In genomic region chr3:89132285-89133062, GRCm38 (mm10) we compare ENCODE assay signal across 9 mouse cellular contexts. TPM values are rescaled to one million over a fixed set of nuclear protein-coding genes. Genes with fewer than 3 reads are reported as not detected.
DNase-seq lines count a peak whose midpoint lies in the region; ATAC-seq and TF ChIP-seq lines count a peak whose summit lies in the region.
"Had no signal": no experiment of that assay in that cellular context is flagged by ENCODE, and none has a peak within 500 bp of the region (broad histone marks: within the 10 kb centered on the region; RNA-seq: fewer than 3 reads in every experiment).

No protein-coding gene starts in this region.

- no peaks in the 10 kb centered on the region for H3K4me1 ChIP-seq in cortical plate, adult 2 months (ENCODE audit: control insufficient read depth, insufficient read depth, low read length)
- peaks cover 7% of the 10 kb centered on the region; the same call in 1 of the 2 replicates for H3K4me1 ChIP-seq in heart, postnatal 0 days (ENCODE audit: control insufficient read depth, insufficient read depth)
- no peaks in the 10 kb centered on the region for H3K4me1 ChIP-seq in lung, postnatal 0 days (ENCODE audit: insufficient read depth, low read depth, low read length)

- TF ChIP-seq CTCF in cortical plate, adult 2 months (IDR thresholded peaks at IDR 0.05; ENCODE audit: extremely low read depth, insufficient read depth, low read length), result peak; percentile 41
- TF ChIP-seq CTCF in heart, postnatal 0 days (IDR thresholded peaks at IDR 0.05; ENCODE audit: low read depth), result peak; percentile 45
- TF ChIP-seq CTCF in lung, postnatal 0 days (IDR thresholded peaks at IDR 0.05), result peak; percentile 67

- H3K27me3 ChIP-seq in heart, postnatal 0 days (ENCODE audit: control insufficient read depth, insufficient read depth, low read length), result peaks cover 10% of the 10 kb centered on the region; the same call in 1 of the 2 replicates
- H3K27me3 ChIP-seq in lung, postnatal 0 days (replicated peaks; ENCODE audit: insufficient read depth, low read length), result no peaks in the 10 kb centered on the region

- TF ChIP-seq EP300 in heart, postnatal 0 days (IDR thresholded peaks at IDR 0.05; ENCODE audit: low read depth), result no peak
- TF ChIP-seq EP300 in lung, postnatal 0 days (IDR thresholded peaks at IDR 0.05), result no peak

- TF ChIP-seq POLR2A in cortical plate, adult 2 months (IDR thresholded peaks at IDR 0.05; ENCODE audit: extremely low read depth, insufficient read depth, low read length), result no peak

- peak; percentile 26 for DNase-seq in gastrocnemius, postnatal 10 days
- DNase-seq in gastrocnemius, postnatal 25 days, result no peak
- peak; percentile 61 to 87 for DNase-seq in adrenal gland, adult (ENCODE audit: inconsistent age in 2 of 2, low spot score in 1 of 2)
- DNase-seq in heart, postnatal 0 days (ENCODE audit: low spot score), result no peak
- DNase-seq in layer of hippocampus, postnatal 14 days (ENCODE audit: low spot score in 2 of 2), result peak; percentile 38 to 57
- peak; percentile 42 for DNase-seq in lung, postnatal 0 days (ENCODE audit: low spot score)
- DNase-seq in right cerebral cortex, postnatal 10 days (ENCODE audit: low spot score in 2 of 2), result peak; percentile 54 to 56

- H3K27ac ChIP-seq in cortical plate, adult 2 months (ENCODE audit: insufficient read depth, low read length), result no peak overlapping the region
- no peak overlapping the region for H3K27ac ChIP-seq in heart, postnatal 0 days (ENCODE audit: low read depth)
- H3K27ac ChIP-seq in lung, postnatal 0 days (ENCODE audit: low read length), result no peak overlapping the region

- no peak overlapping the region for H3K9ac ChIP-seq in heart, postnatal 0 days (replicated peaks; ENCODE audit: low read depth, low read length)
- H3K9ac ChIP-seq in lung, postnatal 0 days (replicated peaks; ENCODE audit: low read depth), result no peak overlapping the region

- H3K4me3 ChIP-seq in cortical plate, adult 2 months (ENCODE audit: insufficient read depth, low read length), result peak overlapping the region; percentile 5; the same call in 1 of the 2 replicates
- peak overlapping the region; percentile 38 for H3K4me3 ChIP-seq in heart, postnatal 0 days (ENCODE audit: low read depth, low read length)
- 0 out of 2 replicates have a peak overlapping the region, but pooled peaks have one; percentile 8 for H3K4me3 ChIP-seq in lung, postnatal 0 days (ENCODE audit: low read depth, low read length)

- H3K4me2 ChIP-seq in heart, postnatal 0 days (ENCODE audit: low read depth, low read length), result peak overlapping the region; percentile 65
- peak overlapping the region; percentile 52 for H3K4me2 ChIP-seq in lung, postnatal 0 days (replicated peaks; ENCODE audit: low read depth, low read length)

- WGBS in heart, postnatal 0 days, result 16% methylated on average over 29 of the region's 30 CpGs
- WGBS in lung, postnatal 0 days, result 14% methylated on average over 29 of the region's 30 CpGs

- no peaks in the 10 kb centered on the region for H3K9me3 ChIP-seq in heart, postnatal 0 days (replicated peaks; ENCODE audit: control insufficient read depth, low read length)
- no peaks in the 10 kb centered on the region for H3K9me3 ChIP-seq in lung, postnatal 0 days (ENCODE audit: low read length)

- peak; percentile 20; the same call in 1 of the 2 replicates for ATAC-seq in heart, postnatal 0 days (ENCODE audit: insufficient read depth, low read depth)
- peak; percentile 37; the same call in 1 of the 2 replicates for ATAC-seq in lung, postnatal 0 days

- H3K36me3 ChIP-seq in heart, postnatal 0 days (replicated peaks; ENCODE audit: control insufficient read depth, insufficient read depth, low read length), result no peaks in the 10 kb centered on the region
- H3K36me3 ChIP-seq in lung, postnatal 0 days (ENCODE audit: insufficient read depth, low read length), result no peaks in the 10 kb centered on the region

RNA-seq across cellular contexts. Expression of gene Pklr, which starts 3.5 kb away (rescaled TPM):
- under 1 TPM in 1 of 2 experiments, not detected in 1; 0.41 TPM for total RNA-seq in gastrocnemius, postnatal 10 days (2021)
- total RNA-seq in gastrocnemius, postnatal 25 days (2021), result not detected
- 0.04 and 0.08 TPM in 2 replicates for polyA plus RNA-seq in cortical plate, adult 2 months (2012; rRNA removed)
- not detected in 2 replicates for total RNA-seq in heart, postnatal 0 days (2014; rRNA removed; ENCODE audit: low replicate concordance)
- polyA plus RNA-seq in heart, postnatal 0 days (2015; fragmentation: Nextera tagmentation; extraction: Ambion mirVana), result 0.04 TPM in 1 of 2 replicates, not detected in the other
- not detected for total RNA-seq in layer of hippocampus, postnatal 14 days (2021)
- polyA plus RNA-seq in lung, postnatal 0 days (2015; fragmentation: Nextera tagmentation; extraction: Ambion mirVana), result 0.14 and 0.32 TPM in 2 replicates

RNA-seq across cellular contexts. Expression of gene Hcn3, which starts 27.5 kb away (rescaled TPM):
- total RNA-seq in gastrocnemius, postnatal 10 days (2021), result 1 to 10 TPM in 1 of 2 experiments, under 1 TPM in 1; 0.12 to 1.1 TPM
- total RNA-seq in gastrocnemius, postnatal 25 days (2021), result under 1 TPM in 1 of 2 experiments, not detected in 1; 0.43 TPM
- polyA plus RNA-seq in cortical plate, adult 2 months (2012; rRNA removed), result 14.2 and 14.5 TPM in 2 replicates
- 1.1 TPM in 1 of 2 replicates, not detected in the other for total RNA-seq in heart, postnatal 0 days (2014; rRNA removed; ENCODE audit: low replicate concordance)
- polyA plus RNA-seq in heart, postnatal 0 days (2015; fragmentation: Nextera tagmentation; extraction: Ambion mirVana), result 0.15 and 0.32 TPM in 2 replicates
- total RNA-seq in layer of hippocampus, postnatal 14 days (2021), result 10 to 100 TPM; 13.0 to 24.5 TPM
- 0.19 and 0.31 TPM in 2 replicates for polyA plus RNA-seq in lung, postnatal 0 days (2015; fragmentation: Nextera tagmentation; extraction: Ambion mirVana)

RNA-seq across cellular contexts. Expression of gene Fdps, which starts 30.7 kb away (rescaled TPM):
- 10 to 100 TPM; 33.7 to 35.5 TPM for total RNA-seq in gastrocnemius, postnatal 10 days (2021)
- total RNA-seq in gastrocnemius, postnatal 25 days (2021), result 10 to 100 TPM; 26.0 to 27.8 TPM
- 94.9 and 107 TPM in 2 replicates for polyA plus RNA-seq in cortical plate, adult 2 months (2012; rRNA removed)
- 111 and 131 TPM in 2 replicates for total RNA-seq in heart, postnatal 0 days (2014; rRNA removed; ENCODE audit: low replicate concordance)
- 72.8 and 81.1 TPM in 2 replicates for polyA plus RNA-seq in heart, postnatal 0 days (2015; fragmentation: Nextera tagmentation; extraction: Ambion mirVana)
- total RNA-seq in layer of hippocampus, postnatal 14 days (2021), result 100 to 1,000 TPM; 109 to 131 TPM
- polyA plus RNA-seq in lung, postnatal 0 days (2015; fragmentation: Nextera tagmentation; extraction: Ambion mirVana), result 185 and 199 TPM in 2 replicates

RNA-seq across cellular contexts. Expression of gene Gm43738, which starts 31.6 kb away (rescaled TPM):
- total RNA-seq in gastrocnemius, postnatal 10 days (2021), result not detected
- total RNA-seq in gastrocnemius, postnatal 25 days (2021), result not detected
- not detected in 2 replicates for polyA plus RNA-seq in cortical plate, adult 2 months (2012; rRNA removed)
- not detected in 2 replicates for total RNA-seq in heart, postnatal 0 days (2014; rRNA removed; ENCODE audit: low replicate concordance)
- not detected in 2 replicates for polyA plus RNA-seq in heart, postnatal 0 days (2015; fragmentation: Nextera tagmentation; extraction: Ambion mirVana)
- total RNA-seq in layer of hippocampus, postnatal 14 days (2021), result not detected
- polyA plus RNA-seq in lung, postnatal 0 days (2015; fragmentation: Nextera tagmentation; extraction: Ambion mirVana), result not detected in 2 replicates
- total RNA-seq: gastrocnemius, postnatal 4 days had no signal

RNA-seq across cellular contexts. Expression of gene Clk2, which starts 32.1 kb away (rescaled TPM):
- total RNA-seq in gastrocnemius, postnatal 10 days (2021), result 10 to 100 TPM; 21.5 to 32.6 TPM
- total RNA-seq in gastrocnemius, postnatal 25 days (2021), result 10 to 100 TPM; 16.0 to 16.3 TPM
- polyA plus RNA-seq in cortical plate, adult 2 months (2012; rRNA removed), result 68.0 and 73.0 TPM in 2 replicates
- 22.7 and 24.7 TPM in 2 replicates for total RNA-seq in heart, postnatal 0 days (2014; rRNA removed; ENCODE audit: low replicate concordance)
- polyA plus RNA-seq in heart, postnatal 0 days (2015; fragmentation: Nextera tagmentation; extraction: Ambion mirVana), result 8.2 and 8.5 TPM in 2 replicates
- total RNA-seq in layer of hippocampus, postnatal 14 days (2021), result 10 to 100 TPM; 46.2 to 47.0 TPM
- 16.2 and 17.7 TPM in 2 replicates for polyA plus RNA-seq in lung, postnatal 0 days (2015; fragmentation: Nextera tagmentation; extraction: Ambion mirVana)

Comparison
In these comparisons a context has a peak if more than half of its experiments do, and no peak if none do; other contexts are left out.
1. DNase-seq: peak in gastrocnemius, postnatal 10 days (single experiment), adrenal gland, adult (2 of 2), layer of hippocampus, postnatal 14 days (2 of 2), lung, postnatal 0 days (single experiment) and right cerebral cortex, postnatal 10 days (2 of 2); none in gastrocnemius, postnatal 25 days (single experiment) and heart, postnatal 0 days (single experiment).
2. Peak in every context shown above with its lines, with median percentiles within 50 percentile points of each other: H3K4me3 ChIP-seq and CTCF ChIP-seq.